Mouse (Mus musculus) CH12.LX (cell line): ENCODE measurements at regions not wholly inside any gene's neighbourhood (a gene's known extent, or its start where the extent isn't known, plus 50 kb on each side); places are given as distances from the start of the nearest gene placed in this dataset.

ENCODE experiments used
- DNase-seq: peaks from one replicate; pipeline ENCODE4 v3.0.0-alpha.2; 2013; ENCODE audit errors: extremely low read depth
- H3K27ac ChIP-seq: 2 replicates; pipeline ENCODE4 v1.5.1; 2012; ENCODE audit warnings: low read depth, mild to moderate bottlenecking, control low read depth, moderate library complexity; ENCODE audit not compliant: insufficient read depth
- H3K27me3 ChIP-seq: replicated peaks from 2 replicates; pipeline ENCODE3; 2012; ENCODE audit warnings: inconsistent platforms
- H3K36me3 ChIP-seq, 2 experiments: replicated peaks in 1 of 2; 2 replicates each; pipeline versions ENCODE3 to v1.6.1; 2012; ENCODE audit warnings: inconsistent platforms in 1 of 2, low read length in 1 of 2, mild to moderate bottlenecking in 1 of 2, mixed read lengths in 1 of 2, moderate library complexity in 1 of 2; ENCODE audit not compliant: control insufficient read depth in 1 of 2, insufficient read depth in 1 of 2
- H3K4me1 ChIP-seq, 2 experiments: 2 replicates each; pipeline ENCODE4 v1.6.1; 2012; ENCODE audit warnings: inconsistent platforms in 1 of 2, moderate library complexity in 1 of 2; ENCODE audit not compliant: insufficient read depth in 2 of 2, control insufficient read depth in 1 of 2
- H3K4me2 ChIP-seq: 2 replicates; pipeline ENCODE4 v1.6.1; 2012; ENCODE audit warnings: low read depth, mild to moderate bottlenecking, control low read depth; ENCODE audit not compliant: poor library complexity, insufficient read depth, severe bottlenecking
- H3K4me3 ChIP-seq, 3 experiments: fragments of 150-350 bp in 1 of 3; sonication (generic) in 1 of 3; replicated peaks in 1 of 3; 2 replicates each; pipeline versions ENCODE3 to v1.5.1; 2011 to 2012; ENCODE audit warnings: low read depth in 2 of 3, low read length in 2 of 3, mild to moderate bottlenecking in 2 of 3, moderate library complexity in 2 of 3, control low read depth in 1 of 3, improper control_type of control experiment in 1 of 3, inconsistent platforms in 1 of 3, mixed read lengths in 1 of 3; ENCODE audit not compliant: poor library complexity in 1 of 3
- H3K79me2 ChIP-seq: replicated peaks from 2 replicates; pipeline ENCODE4 v1.6.1; 2012; ENCODE audit warnings: mild to moderate bottlenecking, moderate library complexity; ENCODE audit not compliant: control insufficient read depth, poor library complexity, insufficient read depth, severe bottlenecking; ENCODE audit errors: extremely low read depth
- H3K9ac ChIP-seq: 2 replicates; pipeline ENCODE4 v1.6.1; 2012; ENCODE audit warnings: low read depth, mild to moderate bottlenecking, control low read depth, moderate library complexity; ENCODE audit not compliant: insufficient read depth
- H3K9me3 ChIP-seq: replicated peaks from 2 replicates; pipeline ENCODE3; 2012; ENCODE audit warnings: low read length, inconsistent platforms, mixed read lengths
- BHLHE40 ChIP-seq: IDR thresholded peaks from 2 replicates; pipeline ENCODE4 v1.6.1; 2011; ENCODE audit warnings: mild to moderate bottlenecking, low read depth, low read length, improper control_type of control experiment
- CHD1 ChIP-seq: IDR thresholded peaks from 2 replicates; pipeline ENCODE4 v1.6.1; 2012; ENCODE audit warnings: low read depth, low read length, improper control_type of control experiment, inconsistent platforms
- CTCF ChIP-seq, 2 experiments: IDR thresholded peaks in 1 of 2; conservative IDR thresholded peaks in 1 of 2; 2 replicates each; pipeline ENCODE4 v1.5.1; 2011 to 2012; ENCODE audit warnings: low read depth in 2 of 2, low read length in 2 of 2, improper control_type of control experiment in 1 of 2, inconsistent platforms in 1 of 2, mild to moderate bottlenecking in 1 of 2, moderate library complexity in 1 of 2
- E2F4 ChIP-seq: IDR thresholded peaks from 2 replicates; pipeline ENCODE4 v1.6.1; 2011; ENCODE audit warnings: low read depth, low read length, improper control_type of control experiment; ENCODE audit not compliant: insufficient replicate concordance
- EP300 ChIP-seq: IDR thresholded peaks from 2 replicates; pipeline ENCODE4 v1.6.1; 2011; ENCODE audit warnings: low read length, improper control_type of control experiment
- ETS1 ChIP-seq: conservative IDR thresholded peaks from 2 replicates; pipeline ENCODE4 v1.6.1; 2012; ENCODE audit warnings: low read depth, mild to moderate bottlenecking, inconsistent platforms, low read length, improper control_type of control experiment, moderate library complexity
- GABPA ChIP-seq: IDR thresholded peaks from 2 replicates; pipeline ENCODE4 v1.6.1; 2012; ENCODE audit warnings: low read depth, low read length, improper control_type of control experiment, inconsistent platforms; ENCODE audit not compliant: insufficient replicate concordance
- JUN ChIP-seq: IDR thresholded peaks from 2 replicates; pipeline ENCODE4 v1.6.1; 2011; ENCODE audit warnings: low read depth, mild to moderate bottlenecking, low read length, improper control_type of control experiment, moderate library complexity; ENCODE audit not compliant: insufficient read depth
- MAZ ChIP-seq: IDR thresholded peaks from 2 replicates; pipeline ENCODE4 v1.6.1; 2012; ENCODE audit warnings: low read depth, mild to moderate bottlenecking, inconsistent platforms, low read length, improper control_type of control experiment, moderate library complexity
- MEF2A ChIP-seq: IDR thresholded peaks from 2 replicates; pipeline ENCODE4 v1.6.1; 2014; ENCODE audit warnings: low read depth, mild to moderate bottlenecking, inconsistent platforms, low read length, improper control_type of control experiment, borderline replicate concordance
- MYC ChIP-seq: IDR thresholded peaks from 2 replicates; pipeline ENCODE4 v1.6.1; 2011; ENCODE audit warnings: low read depth, mild to moderate bottlenecking, improper control_type of control experiment, low read length
- NELFE ChIP-seq: IDR thresholded peaks from 2 replicates; pipeline ENCODE4 v1.6.1; 2011; ENCODE audit warnings: low read depth, low read length, improper control_type of control experiment
- NRF1 ChIP-seq: IDR thresholded peaks from 2 replicates; pipeline ENCODE4 v1.6.1; 2014; ENCODE audit warnings: low read depth, mild to moderate bottlenecking, inconsistent platforms, low read length, improper control_type of control experiment, moderate library complexity
- PAX5 ChIP-seq: IDR thresholded peaks from 2 replicates; pipeline ENCODE4 v1.6.1; 2012; ENCODE audit warnings: low read length, inconsistent platforms, mixed read lengths
- POLR2AphosphoS2 ChIP-seq: IDR thresholded peaks from 2 replicates; pipeline ENCODE4 v1.6.1; 2011; ENCODE audit warnings: low read depth, low read length, improper control_type of control experiment
- RAD21 ChIP-seq: IDR thresholded peaks from 2 replicates; pipeline ENCODE4 v1.6.1; 2011; ENCODE audit warnings: low read depth, mild to moderate bottlenecking, low read length, improper control_type of control experiment, moderate library complexity
- RCOR1 ChIP-seq: conservative IDR thresholded peaks from 2 replicates; pipeline ENCODE4 v1.6.1; 2012; ENCODE audit warnings: low read depth, mild to moderate bottlenecking, inconsistent platforms, low read length, improper control_type of control experiment
- SIN3A ChIP-seq: IDR thresholded peaks from 2 replicates; pipeline ENCODE4 v1.6.1; 2012; ENCODE audit warnings: low read length, improper control_type of control experiment, inconsistent platforms
- SMC3 ChIP-seq: IDR thresholded peaks from 2 replicates; pipeline ENCODE4 v1.6.1; 2011; ENCODE audit warnings: low read depth, low read length, improper control_type of control experiment
- TBP ChIP-seq: conservative IDR thresholded peaks from 2 replicates; pipeline ENCODE4 v1.6.1; 2011; ENCODE audit warnings: low read depth, low read length, improper control_type of control experiment
- TCF12 ChIP-seq: IDR thresholded peaks from 2 replicates; pipeline ENCODE4 v1.6.1; 2014; ENCODE audit warnings: low read depth, mild to moderate bottlenecking, inconsistent platforms, low read length, improper control_type of control experiment
- USF1 ChIP-seq: IDR thresholded peaks from 2 replicates; pipeline ENCODE4 v1.6.1; 2014; ENCODE audit warnings: low read depth, mild to moderate bottlenecking, inconsistent platforms, low read length, improper control_type of control experiment
- USF2 ChIP-seq: conservative IDR thresholded peaks from 2 replicates; pipeline ENCODE4 v1.6.1; 2011; ENCODE audit warnings: low read depth, low read length, improper control_type of control experiment
- ZKSCAN1 ChIP-seq: IDR thresholded peaks from 2 replicates; pipeline ENCODE4 v1.6.1; 2012; ENCODE audit warnings: low read depth, inconsistent platforms, low read length, improper control_type of control experiment, borderline replicate concordance
- ZNF384 ChIP-seq: IDR thresholded peaks from 2 replicates; pipeline ENCODE4 v1.6.1; 2012; ENCODE audit warnings: low read depth, low read length, improper control_type of control experiment, inconsistent platforms
- dilution Hi-C: fragments of 300-500 bp; cut with MboI; formaldehyde crosslinking; loops from 2 replicates; pipeline ENCODE4 v1.14.3; 2020; ENCODE audit warnings: low sequenced_read_pairs; ENCODE audit not compliant: extremely low pct_unique_long_range_greater_than_20kb, extremely low pct_ligation_motif_present
- in situ Hi-C: fragments of 300-500 bp; cut with MboI; formaldehyde crosslinking; loops from 3 replicates; pipeline ENCODE4 v1.14.3; 2019; ENCODE audit warnings: low sequenced_read_pairs, low pct_ligation_motif_present, low pct_unique_long_range_greater_than_20kb, mixed read lengths

DNA sequence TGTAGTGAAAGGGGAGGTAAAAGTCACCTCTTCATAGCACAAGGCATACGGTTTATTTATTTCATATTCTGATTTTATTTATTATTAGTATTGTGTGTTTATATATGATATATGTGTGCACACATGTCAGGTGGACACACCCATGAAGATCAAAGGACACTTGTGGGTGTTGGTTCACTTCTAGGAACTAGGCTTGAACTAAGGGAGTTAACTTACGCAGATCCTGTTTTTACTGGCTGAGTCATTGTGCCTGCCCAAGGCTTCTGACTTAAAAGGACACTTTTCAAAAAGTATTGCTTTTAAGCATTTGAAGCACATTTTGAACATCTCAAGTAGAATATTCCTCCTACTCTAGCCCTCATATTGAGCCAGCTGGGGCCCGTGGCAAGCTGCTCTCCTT is 124.9 kb upstream of the Try4 start:
- no peak overlapping the region for H3K4me2 ChIP-seq
- TF ChIP-seq PAX5 (no peak), USF2 (no peak), RAD21 (no peak), CTCF (conservative IDR thresholded peaks at IDR 0.05 in 1 of 2, IDR thresholded peaks at IDR 0.05 in 1 of 2; ENCODE audit: low read depth in 2 of 2, low read length in 2 of 2) (no peak), JUN (no peak), TBP (no peak), RCOR1 (no peak), TCF12 (no peak), ZNF384 (no peak), POLR2AphosphoS2 (no peak), MAZ (no peak), GABPA (no peak), NELFE (no peak), E2F4 (no peak), EP300 (no peak), USF1 (no peak)
- no peak for DNase-seq
- H3K36me3 ChIP-seq: no peaks in the 10 kb centered on the region
- H3K4me1 ChIP-seq: peaks cover 0 to 11% of the 10 kb centered on the region in 2 experiments; a peak in 2 of 4 replicates
- in situ Hi-C loops (no loop called here), dilution Hi-C loops (no loop called here)
- H3K9ac ChIP-seq: no peak overlapping the region
- no peaks in the 10 kb centered on the region for H3K9me3 ChIP-seq
- no peak overlapping the region for H3K27ac ChIP-seq
- no peaks in the 10 kb centered on the region for H3K79me2 ChIP-seq
- no peaks in the 10 kb centered on the region for H3K27me3 ChIP-seq
- H3K4me3 ChIP-seq: no peak overlapping the region

DNA sequence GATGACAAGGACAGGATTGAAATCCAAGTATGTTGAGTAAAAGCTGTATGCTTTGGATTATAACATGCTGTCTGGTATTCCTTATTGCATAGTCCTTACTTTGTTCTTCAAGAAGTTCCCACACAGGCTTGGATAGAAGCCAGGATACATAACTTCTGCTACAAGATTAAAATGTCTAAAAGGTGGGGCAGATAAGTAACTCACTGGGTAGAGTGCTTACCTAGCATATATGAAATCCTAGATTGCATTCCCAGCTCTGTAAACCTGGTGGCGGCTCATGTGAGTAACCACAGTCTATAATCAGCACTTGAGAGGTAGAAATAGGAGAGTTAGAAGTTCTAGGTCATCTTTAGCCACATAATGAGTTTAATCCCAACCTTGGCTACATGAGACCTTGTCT is 126.0 kb upstream of the Try4 start:
- dilution Hi-C loops: no loop called here
- in situ Hi-C loops: no loop called here
- Histone ChIP-seq H3K27ac (no peak overlapping the region), H3K4me3 (no peak overlapping the region), H3K27me3 (no peaks in the 10 kb centered on the region), H3K9ac (no peak overlapping the region), H3K9me3 (no peaks in the 10 kb centered on the region), H3K36me3 (no peaks in the 10 kb centered on the region), H3K4me2 (no peak overlapping the region), H3K79me2 (no peaks in the 10 kb centered on the region), H3K4me1 (peaks cover 0 to 11% of the 10 kb centered on the region in 2 experiments; a peak in 2 of 4 replicates)
- TF ChIP-seq NRF1 (no peak), CHD1 (no peak), MEF2A (no peak), PAX5 (no peak), MAZ (no peak), ZKSCAN1 (no peak), NELFE (no peak), ETS1 (no peak), SIN3A (no peak), ZNF384 (no peak), MYC (no peak), SMC3 (no peak), JUN (no peak), BHLHE40 (no peak)
- DNase-seq: no peak
